Mouse (Mus musculus) CD4-positive, CD25-positive, alpha-beta regulatory T cell, adult 2 months (primary cell): ENCODE measurements at regions not wholly inside any gene's neighbourhood (a gene's known extent, or its start where the extent isn't known, plus 50 kb on each side); places are given as distances from the start of the nearest gene placed in this dataset.

Experiments
- DNase-seq: peaks from one replicate; pipeline ENCODE4 v3.0.0-alpha.2; 2012; ENCODE audit warnings: low read depth, low spot score

DNA sequence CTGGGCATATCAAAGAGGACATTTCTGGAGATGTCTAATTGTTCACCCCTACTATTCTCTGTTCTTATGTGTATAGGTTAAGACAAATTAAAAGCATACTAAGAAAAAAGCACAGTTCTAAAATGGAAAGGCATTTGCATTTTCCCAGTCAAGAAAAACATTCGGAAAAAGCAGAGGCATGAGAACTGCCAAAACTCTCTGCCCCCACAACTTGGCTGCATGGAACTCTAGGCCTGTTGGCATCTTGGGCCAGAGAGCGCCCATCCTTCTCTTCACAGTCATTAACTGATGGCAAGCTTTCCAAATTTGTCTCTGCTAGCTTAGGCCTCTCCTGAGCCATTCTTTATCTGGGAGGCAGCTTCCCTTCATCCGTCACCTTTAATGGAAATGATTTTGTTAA is 281.6 kb downstream of the Tex13c3 start:
- no peak for DNase-seq

GRCm38 (mm10) chrX:19168983-19169382 is 312.1 kb downstream of the Tex13c3 start:
- no peak for DNase-seq

DNA sequence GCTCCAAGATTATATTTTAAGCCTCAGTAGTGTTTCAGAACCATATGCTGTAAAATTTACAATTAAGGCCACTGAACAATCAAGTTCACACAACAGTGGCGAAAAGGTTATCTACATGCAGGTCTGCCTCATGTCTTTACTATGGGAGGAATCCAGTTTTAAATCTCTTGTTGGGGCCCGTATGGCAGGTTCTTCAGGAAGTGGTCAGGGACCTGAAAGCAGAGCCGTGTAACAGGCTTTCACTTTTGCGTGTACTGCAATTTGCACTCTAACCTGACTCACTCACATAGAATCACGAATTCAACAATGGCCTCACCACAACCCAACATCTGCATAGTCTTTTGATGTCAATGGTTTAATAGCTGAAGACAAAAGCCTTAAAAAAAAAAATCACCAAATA is 312.6 kb downstream of the Tex13c3 start:
- DNase-seq: peak; percentile 43

DNA sequence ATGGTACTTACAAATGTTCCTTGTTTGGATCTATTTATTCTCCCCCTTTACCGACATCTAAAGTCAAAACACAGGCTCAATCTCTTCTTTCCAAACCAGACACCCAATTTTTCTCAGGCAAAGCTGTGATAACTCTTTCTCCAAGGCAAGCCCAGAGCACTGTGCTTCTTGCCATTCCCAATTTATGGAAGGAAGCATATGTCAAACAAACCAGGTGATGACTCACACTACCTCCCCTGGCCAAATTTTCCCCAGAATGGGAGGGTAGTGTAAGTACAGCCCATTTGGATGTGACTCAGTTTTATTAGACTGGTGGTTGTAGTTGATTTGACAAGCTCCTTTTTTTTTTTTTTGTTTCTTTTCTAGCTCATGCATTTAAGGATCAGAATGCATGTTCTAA is 313.0 kb downstream of the Tex13c3 start:
- no peak for DNase-seq

DNA sequence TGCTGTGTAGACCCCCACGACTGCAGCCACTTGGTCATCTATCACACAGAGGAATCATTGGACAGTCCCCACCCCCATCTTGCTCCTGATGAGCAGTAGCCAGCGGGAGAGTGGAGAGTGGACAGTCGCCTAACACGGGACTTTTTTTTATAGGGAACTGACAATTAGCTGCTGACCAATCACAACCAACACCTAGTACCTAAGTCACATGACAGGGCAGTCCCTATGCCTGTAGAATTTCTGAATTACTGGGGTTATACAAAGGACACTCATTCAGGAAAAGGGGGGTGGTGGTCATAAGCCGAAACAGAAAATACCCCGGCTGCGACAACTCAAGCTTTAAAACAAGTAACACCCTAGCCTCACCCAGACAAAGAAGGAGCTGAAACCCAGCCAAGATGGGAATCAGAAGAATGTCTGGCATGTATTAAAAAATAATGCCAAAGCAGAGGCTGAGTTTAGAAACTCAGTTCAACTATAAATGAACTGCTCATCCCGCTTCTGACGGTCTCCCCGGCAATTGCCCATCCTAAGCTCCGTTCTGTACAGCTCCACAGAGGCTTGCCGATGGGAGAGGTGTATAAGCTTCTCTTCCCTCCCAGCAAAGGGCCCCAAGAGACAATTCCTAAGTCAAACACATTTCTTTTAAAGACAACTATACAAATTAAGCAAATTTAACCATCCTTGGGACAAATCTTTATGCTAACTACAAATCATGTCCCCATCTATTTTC is 313.8 kb downstream of the Tex13c3 start:
- peak; percentile 1 for DNase-seq

DNA sequence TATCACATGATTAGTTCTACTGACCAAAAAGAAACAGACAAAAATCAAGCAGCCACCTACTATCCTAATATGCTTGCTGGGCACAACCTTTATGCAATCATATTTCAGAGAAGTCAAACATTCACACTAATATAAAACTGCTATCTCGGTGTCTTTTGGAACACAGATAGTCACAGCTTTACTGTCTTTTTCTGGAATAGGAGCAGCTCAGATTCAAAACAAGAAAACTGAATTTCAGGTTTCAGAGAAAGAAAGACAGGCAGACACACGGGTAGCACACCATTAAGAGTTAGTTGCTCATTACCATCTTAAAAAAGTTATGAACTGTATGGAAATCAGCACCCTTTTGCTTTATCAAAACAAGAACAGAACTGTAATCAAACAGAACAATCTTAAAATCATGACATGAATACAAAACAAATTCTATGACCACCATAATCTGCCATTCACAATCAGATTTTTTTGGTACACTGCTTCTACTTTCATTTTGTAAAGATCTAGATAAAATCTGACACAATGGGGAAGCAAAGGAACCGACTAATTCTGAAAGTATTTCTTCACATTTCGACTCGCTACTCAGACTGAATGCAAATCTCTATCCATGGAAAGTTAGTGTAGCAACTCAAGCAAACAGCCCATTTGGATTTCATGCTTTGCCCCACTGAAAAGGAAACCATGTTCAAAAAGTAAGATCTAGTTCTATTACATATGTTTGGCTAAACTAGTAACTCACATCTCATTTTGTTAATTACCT is 315.1 kb downstream of the Tex13c3 start:
- peak; percentile 11 for DNase-seq

GRCm38 (mm10) chrX:19164151-19164550 is 317.0 kb downstream of the Tex13c3 start:
- no peak for DNase-seq

- DNase-seq: no peak
Measured at GRCm38 (mm10) chrX:19162958-19163357, 318.2 kb downstream of the Tex13c3 start.

DNA sequence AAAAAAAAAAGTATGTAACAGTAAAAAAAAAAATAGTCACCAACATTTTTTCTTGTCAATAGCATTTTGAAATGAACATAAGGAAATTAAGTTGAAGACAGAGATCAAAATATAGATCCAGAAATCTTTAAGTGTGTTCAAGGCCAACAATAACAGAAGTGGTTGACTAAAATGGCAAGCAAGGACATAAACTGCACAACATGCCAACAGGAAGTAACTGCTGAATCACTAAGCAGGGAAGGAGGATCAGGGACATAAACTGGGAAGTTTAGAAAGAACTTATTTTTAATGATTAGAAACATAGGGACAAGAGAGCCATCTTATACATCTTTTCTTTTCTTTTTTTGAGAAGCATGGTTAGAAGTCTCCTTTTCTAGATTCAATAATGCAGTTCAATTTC is 318.8 kb downstream of the Tex13c3 start:
- no peak for DNase-seq

- DNase-seq: no peak
Measured at GRCm38 (mm10) chrX:19160275-19160930, 320.7 kb downstream of the Tex13c3 start.

DNA sequence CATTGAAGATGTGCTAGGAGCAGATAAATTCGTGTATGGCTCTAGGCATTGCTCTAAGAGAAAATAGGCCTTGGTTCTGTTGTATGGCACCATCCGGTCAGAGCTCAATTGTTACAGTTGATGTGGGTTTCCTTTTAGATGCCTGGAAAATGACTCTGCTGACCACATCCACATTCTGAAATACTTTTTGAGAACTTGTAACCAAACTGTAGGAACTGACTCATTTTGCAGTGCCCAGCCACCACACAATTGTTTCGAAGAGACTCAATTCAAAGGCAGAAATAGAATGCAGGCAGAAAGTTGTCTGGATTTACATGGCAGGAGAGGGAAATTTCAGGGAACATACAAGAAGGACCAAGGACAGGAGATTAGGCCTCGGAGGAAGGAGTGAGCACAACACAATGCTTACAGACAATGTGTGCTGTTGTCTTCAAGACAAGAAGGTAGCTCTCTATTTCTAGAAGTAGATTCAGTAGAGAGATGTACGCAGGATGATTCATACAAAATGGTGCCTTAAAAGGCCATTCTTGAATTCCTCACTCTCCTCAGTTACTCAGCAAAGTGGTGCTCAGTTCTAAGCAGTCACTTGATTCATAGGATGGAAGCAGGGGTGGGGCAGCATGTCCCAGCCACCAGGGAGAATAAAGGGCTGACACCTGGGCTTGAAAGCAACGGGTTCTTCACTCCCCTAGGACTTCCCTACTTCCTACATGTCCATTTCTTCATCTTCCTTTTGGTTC is 323.5 kb downstream of the Tex13c3 start:
- DNase-seq: no peak

DNA sequence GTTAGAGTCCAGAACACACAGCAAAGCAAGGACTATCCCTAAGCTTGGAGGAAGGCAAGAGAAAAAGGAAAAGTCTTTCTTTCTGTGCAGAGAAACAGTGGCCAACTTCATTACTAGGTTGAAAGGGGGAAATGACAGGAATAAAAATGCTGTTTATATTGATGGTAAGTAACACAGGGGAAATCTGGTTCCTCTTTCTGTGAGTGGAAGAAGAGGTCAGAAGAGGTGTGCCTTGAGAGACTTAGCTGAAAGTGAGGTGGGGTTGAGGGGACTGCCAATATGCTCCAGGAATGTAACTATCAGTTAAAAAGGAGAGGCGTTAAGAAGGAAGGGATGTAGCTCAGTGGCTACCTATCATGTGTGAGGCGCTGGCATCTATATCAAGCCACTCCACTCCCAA is 327.5 kb downstream of the Tex13c3 start:
- DNase-seq: no peak

DNA sequence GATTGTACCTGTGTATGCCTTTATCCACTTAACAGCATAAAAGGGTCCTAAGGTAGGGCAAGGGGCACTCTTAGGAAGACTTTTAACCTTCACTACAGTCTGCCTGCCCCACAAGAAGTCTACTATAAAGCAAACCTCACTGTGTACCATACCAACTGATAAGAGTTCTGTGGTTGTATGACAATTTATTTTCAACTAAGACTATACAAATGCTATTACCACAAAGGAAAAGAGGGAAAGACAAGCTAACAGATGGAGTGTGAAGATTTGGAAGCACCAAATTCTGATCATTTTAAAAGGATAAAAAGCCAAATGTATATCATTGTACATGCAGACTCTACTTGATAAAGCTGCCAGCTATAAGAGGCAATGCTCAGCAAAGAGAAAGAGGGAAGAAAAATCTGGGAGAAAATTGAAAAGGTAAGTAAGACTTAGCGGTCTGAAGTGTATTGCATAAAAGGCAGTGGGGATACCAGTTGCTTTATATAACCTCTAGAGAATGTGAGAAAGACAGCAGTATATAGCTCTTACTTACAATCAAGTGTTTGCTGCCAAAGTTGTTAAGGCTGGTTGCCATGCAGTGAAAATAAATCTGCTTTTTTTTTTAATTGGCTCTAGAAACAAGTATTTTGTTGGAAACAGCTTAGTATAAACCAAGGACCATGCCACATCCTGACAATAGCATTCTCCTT is 328.8 kb downstream of the Tex13c3 start:
- DNase-seq: no peak

- DNase-seq: no peak
Measured at GRCm38 (mm10) chrX:19150606-19151005, 330.5 kb downstream of the Tex13c3 start.

DNA sequence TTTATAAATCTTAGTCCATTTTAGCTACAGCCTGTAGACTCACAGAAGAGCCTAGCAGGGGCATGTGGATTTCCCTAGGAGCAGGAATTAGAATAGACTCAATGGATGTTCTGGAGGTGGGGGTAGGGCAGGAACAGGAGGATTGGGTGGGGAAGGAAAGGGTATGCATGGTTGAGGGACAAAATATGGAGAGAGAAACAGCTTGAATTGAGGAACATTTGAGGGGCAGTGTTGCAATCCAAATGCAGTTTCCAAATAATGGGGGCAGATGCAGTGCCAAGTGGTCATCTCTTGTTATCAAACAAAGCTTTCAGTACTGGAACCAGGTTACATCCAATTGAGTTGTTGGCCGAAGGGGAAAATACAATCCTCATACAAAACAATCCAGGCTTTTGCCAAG is 332.4 kb downstream of the Tex13c3 start:
- no peak for DNase-seq

- DNase-seq: no peak
Measured at GRCm38 (mm10) chrX:19148251-19148650, 332.9 kb downstream of the Tex13c3 start.

GRCm38 (mm10) chrX:19112753-19113152 is 368.4 kb downstream of the Tex13c3 start:
- no peak for DNase-seq

DNA sequence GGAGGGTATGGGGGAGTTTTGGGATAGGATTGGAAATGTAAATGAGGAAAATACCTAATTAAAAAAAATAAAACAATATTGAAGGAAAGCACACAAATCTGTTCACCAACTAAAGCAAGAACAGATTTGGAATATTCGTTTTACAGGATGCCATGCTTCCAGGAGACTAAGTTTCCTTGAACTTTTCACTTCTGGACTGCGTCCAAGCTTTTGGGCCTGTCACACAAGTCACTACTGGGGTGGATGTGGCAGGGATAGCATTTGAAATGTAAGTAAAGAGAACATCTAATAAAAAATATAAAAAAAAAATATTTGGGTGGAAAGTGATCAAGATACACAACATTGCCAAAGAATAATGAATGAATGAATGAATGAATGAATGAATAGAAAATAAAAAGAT is 378.2 kb downstream of the Tex13c3 start:
- DNase-seq: no peak

GRCm38 (mm10) chrX:19095960-19096359 is 385.2 kb downstream of the Tex13c3 start:
- no peak for DNase-seq

GRCm38 (mm10) chrX:19084435-19084834 is 396.7 kb downstream of the Tex13c3 start:
- no peak for DNase-seq

- DNase-seq: no peak
Measured at GRCm38 (mm10) chrX:19080021-19080420, 401.1 kb downstream of the Tex13c3 start.
